Mouse (Mus musculus) embryonic facial prominence, embryonic 15.5 days (tissue): ENCODE measurements around the gene H13. TPM values are rescaled to one million over a fixed set of nuclear protein-coding genes. Genes with fewer than 3 reads are reported as not detected.

ENCODE experiments used
- ATAC-seq: fragments of 200-750 bp; cut with Nextera tagmentation; 2 replicates; pipeline ENCODE4 v1.8.0; 2017; ENCODE audit warnings: low read depth, moderate TSS enrichment; ENCODE audit not compliant: insufficient number of reproducible peaks, low FRiP score, low TSS enrichment
- H3K27ac ChIP-seq: fragments of 300-500 bp; sonication (generic); replicated peaks from 2 replicates; pipeline ENCODE4 v1.5.1; 2015; ENCODE audit warnings: mild to moderate bottlenecking, inconsistent platforms
- H3K27me3 ChIP-seq: fragments of 300-500 bp; sonication (generic); 2 replicates; pipeline ENCODE4 v1.6.1; 2015; ENCODE audit warnings: inconsistent platforms
- H3K36me3 ChIP-seq: fragments of 300-500 bp; sonication (generic); 2 replicates; pipeline ENCODE4 v1.6.1; 2015; ENCODE audit warnings: mild to moderate bottlenecking, inconsistent platforms
- H3K4me1 ChIP-seq: fragments of 300-500 bp; sonication (generic); 2 replicates; pipeline ENCODE4 v1.6.1; 2015; ENCODE audit warnings: inconsistent platforms
- H3K4me2 ChIP-seq: fragments of 300-500 bp; sonication (generic); replicated peaks from 2 replicates; pipeline ENCODE4 v1.6.1; 2015; ENCODE audit warnings: mild to moderate bottlenecking, inconsistent platforms
- H3K4me3 ChIP-seq: fragments of 300-500 bp; sonication (generic); replicated peaks from 2 replicates; pipeline ENCODE4 v1.5.1; 2015; ENCODE audit warnings: mild to moderate bottlenecking, inconsistent platforms
- H3K9ac ChIP-seq: fragments of 300-500 bp; sonication (generic); 2 replicates; pipeline ENCODE4 v1.6.1; 2015; ENCODE audit warnings: inconsistent platforms
- H3K9me3 ChIP-seq: fragments of 300-500 bp; sonication (generic); replicated peaks from 2 replicates; pipeline ENCODE4 v1.6.1; 2016; ENCODE audit warnings: inconsistent platforms
- WGBS: fragments of 180-500 bp; shearing (Covaris S2); methylation state at CpG from one replicate; pipeline ENCODE4 v1.1.7; 2015; 5-methylcytosine and 5-hydroxymethylcytosine counted together
- polyA plus RNA-seq: library from polyadenylated mRNA; unstranded; fragments of >200 nt; fragmentation: Nextera tagmentation; extraction: Ambion mirVana; gene quantifications from 2 replicates; pipeline ENCODE4 v1.2.1, GENCODE M21; 2015

The H13 gene
- polyA plus RNA-seq, result 130 and 137 TPM in 2 replicates

- no peaks in the 10 kb centered on the region for H3K27me3 ChIP-seq
- peak within 1 kb of the TSS; percentile 97 for H3K4me3 ChIP-seq
- WGBS, result 0% methylated on average over 35 of the region's 35 CpGs
- peak; percentile 71 for ATAC-seq
- H3K4me1 ChIP-seq, result peaks cover 36% of the 10 kb centered on the region
- peak within 1 kb of the TSS; percentile 98 for H3K27ac ChIP-seq
- H3K4me2 ChIP-seq, result peak within 1 kb of the TSS; percentile 58
- no peaks in the 10 kb centered on the region for H3K9me3 ChIP-seq
- H3K36me3 ChIP-seq, result peaks cover 7% of the 10 kb centered on the region; the same call in 1 of the 2 replicates
- H3K9ac ChIP-seq, result peak within 1 kb of the TSS; percentile 96
Measured at GRCm38 (mm10) chr2:152669256-152669638, at the start of gene H13. TSS of gene H13 (plus strand) at chr2:152669461.

GRCm38 (mm10) chr2:152620367-152621134 is 48.7 kb upstream of the H13 start:
- H3K4me1 ChIP-seq, result 0 out of 2 replicates have a peak, but pooled peaks cover 6% of the 10 kb centered on the region
- no peaks in the 10 kb centered on the region for H3K36me3 ChIP-seq
- no peak overlapping the region for H3K4me2 ChIP-seq
- ATAC-seq, result no peak
- H3K4me3 ChIP-seq, result no peak overlapping the region
- 48% methylated on average over 9 of the region's 9 CpGs for WGBS
- peaks cover 4% of the 10 kb centered on the region; the same call in 1 of the 2 replicates for H3K27me3 ChIP-seq
- H3K9me3 ChIP-seq, result no peaks in the 10 kb centered on the region
- H3K9ac ChIP-seq, result no peak overlapping the region
- no peak overlapping the region for H3K27ac ChIP-seq

GRCm38 (mm10) chr2:152622151-152622550 is 47.1 kb upstream of the H13 start:
- Histone ChIP-seq H3K4me2 (no peak overlapping the region), H3K27me3 (peaks cover 19% of the 10 kb centered on the region), H3K27ac (no peak overlapping the region), H3K4me3 (no peak overlapping the region), H3K4me1 (peaks cover 14% of the 10 kb centered on the region), H3K9me3 (no peaks in the 10 kb centered on the region), H3K36me3 (no peaks in the 10 kb centered on the region), H3K9ac (no peak overlapping the region)
- 83% methylated on average over 13 of the region's 13 CpGs for WGBS
- no peak for ATAC-seq

- Histone ChIP-seq H3K9ac (no peak within 1 kb of the TSS), H3K9me3 (no peaks in the 10 kb centered on the region), H3K4me1 (peaks cover 19% of the 10 kb centered on the region), H3K27ac (no peak within 1 kb of the TSS), H3K36me3 (no peaks in the 10 kb centered on the region), H3K27me3 (peaks cover 26% of the 10 kb centered on the region), H3K4me2 (no peak within 1 kb of the TSS), H3K4me3 (no peak within 1 kb of the TSS)
- ATAC-seq, result no peak
- 72% methylated on average over 7 of the region's 7 CpGs for WGBS
Measured at GRCm38 (mm10) chr2:152622953-152623352, 46.3 kb upstream of the H13 start, which contains the start of gene Defb25. TSS of gene Defb25 (minus strand) at chr2:152623053.

GRCm38 (mm10) chr2:152624566-152624965 is 44.7 kb upstream of the H13 start:
- no peak overlapping the region for H3K4me3 ChIP-seq
- 83% methylated on average over 2 of the region's 2 CpGs for WGBS
- peaks cover 40% of the 10 kb centered on the region for H3K27me3 ChIP-seq
- no peak for ATAC-seq
- peaks cover 19% of the 10 kb centered on the region for H3K4me1 ChIP-seq
- no peak overlapping the region for H3K4me2 ChIP-seq
- no peaks in the 10 kb centered on the region for H3K9me3 ChIP-seq
- no peak overlapping the region for H3K27ac ChIP-seq
- no peak overlapping the region for H3K9ac ChIP-seq
- no peaks in the 10 kb centered on the region for H3K36me3 ChIP-seq

- H3K9ac ChIP-seq, result no peak overlapping the region
- peaks cover 19% of the 10 kb centered on the region for H3K4me1 ChIP-seq
- no peaks in the 10 kb centered on the region for H3K9me3 ChIP-seq
- H3K27me3 ChIP-seq, result peaks cover 41% of the 10 kb centered on the region
- H3K4me3 ChIP-seq, result no peak overlapping the region
- H3K27ac ChIP-seq, result no peak overlapping the region
- 20% methylated on average over 1 of the region's 1 CpGs for WGBS
- H3K36me3 ChIP-seq, result no peaks in the 10 kb centered on the region
- ATAC-seq, result no peak
- no peak overlapping the region for H3K4me2 ChIP-seq
Measured at GRCm38 (mm10) chr2:152625256-152625655, 44.0 kb upstream of the H13 start.

GRCm38 (mm10) chr2:152626774-152627591 is 42.3 kb upstream of the H13 start, which contains the start of gene Rem1:
TSS of gene Rem1 (plus strand) at chr2:152626951.
- Histone ChIP-seq H3K9ac (peak within 1 kb of the TSS; percentile 35), H3K4me2 (peak within 1 kb of the TSS; percentile 88), H3K27ac (no peak within 1 kb of the TSS), H3K4me1 (peaks cover 13% of the 10 kb centered on the region), H3K9me3 (no peaks in the 10 kb centered on the region), H3K36me3 (no peaks in the 10 kb centered on the region), H3K4me3 (peak within 1 kb of the TSS; percentile 50), H3K27me3 (peaks cover 41% of the 10 kb centered on the region)
- peak; percentile 68 for ATAC-seq
- under 1% methylated on average over 55 of the region's 59 CpGs for WGBS

- peaks cover 13% of the 10 kb centered on the region for H3K4me1 ChIP-seq
- 41% methylated on average over 17 of the region's 17 CpGs for WGBS
- no peaks in the 10 kb centered on the region for H3K9me3 ChIP-seq
- H3K9ac ChIP-seq, result no peak overlapping the region
- H3K27ac ChIP-seq, result no peak overlapping the region
- peaks cover 41% of the 10 kb centered on the region for H3K27me3 ChIP-seq
- no peak for ATAC-seq
- H3K36me3 ChIP-seq, result no peaks in the 10 kb centered on the region
- no peak overlapping the region for H3K4me3 ChIP-seq
- peak overlapping the region; percentile 88; the same call in 1 of the 2 replicates for H3K4me2 ChIP-seq
Measured at GRCm38 (mm10) chr2:152628066-152628465, 41.2 kb upstream of the H13 start.

- no peak for ATAC-seq
- no peaks in the 10 kb centered on the region for H3K9me3 ChIP-seq
- H3K4me3 ChIP-seq, result no peak overlapping the region
- peaks cover 13% of the 10 kb centered on the region for H3K4me1 ChIP-seq
- H3K27ac ChIP-seq, result no peak overlapping the region
- H3K36me3 ChIP-seq, result no peaks in the 10 kb centered on the region
- WGBS, result 61% methylated on average over 3 of the region's 3 CpGs
- H3K4me2 ChIP-seq, result no peak overlapping the region
- H3K27me3 ChIP-seq, result peaks cover 41% of the 10 kb centered on the region
- no peak overlapping the region for H3K9ac ChIP-seq
Measured at GRCm38 (mm10) chr2:152629239-152629638, 40.0 kb upstream of the H13 start.

GRCm38 (mm10) chr2:152629904-152630303 is 39.4 kb upstream of the H13 start:
- 89% methylated on average over 6 of the region's 6 CpGs for WGBS
- no peak overlapping the region for H3K27ac ChIP-seq
- H3K4me2 ChIP-seq, result no peak overlapping the region
- peaks cover 41% of the 10 kb centered on the region for H3K27me3 ChIP-seq
- H3K9me3 ChIP-seq, result no peaks in the 10 kb centered on the region
- peaks cover 13% of the 10 kb centered on the region for H3K4me1 ChIP-seq
- H3K4me3 ChIP-seq, result no peak overlapping the region
- no peak for ATAC-seq
- no peaks in the 10 kb centered on the region for H3K36me3 ChIP-seq
- no peak overlapping the region for H3K9ac ChIP-seq

- Histone ChIP-seq H3K36me3 (no peaks in the 10 kb centered on the region), H3K27ac (no peak overlapping the region)
- 43% methylated on average over 17 of the region's 17 CpGs for WGBS
Measured at GRCm38 (mm10) chr2:152633334-152633733, 35.9 kb upstream of the H13 start.

More at GRCm38 (mm10) chr2:152633334-152633733, 35.9 kb upstream of the H13 start:
- Histone ChIP-seq H3K9ac (no peak overlapping the region), H3K27me3 (peaks cover 11% of the 10 kb centered on the region), H3K9me3 (no peaks in the 10 kb centered on the region), H3K4me2 (no peak overlapping the region), H3K4me1 (0 out of 2 replicates have a peak, but pooled peaks cover 3% of the 10 kb centered on the region), H3K4me3 (no peak overlapping the region)
- ATAC-seq, result no peak
